Mouse (Mus musculus) brain, adult 2 months (tissue): Measurements from ENCODE around the gene Abtb2.
A peak's percentile ranks its signal among the peaks of the same experiment; 100 is the strongest.

Experiments
- DNase-seq: peaks from one replicate; pipeline ENCODE4 v3.0.0; 2011; ENCODE audit warnings: low read depth, low spot score

The Abtb2 gene

DNA sequence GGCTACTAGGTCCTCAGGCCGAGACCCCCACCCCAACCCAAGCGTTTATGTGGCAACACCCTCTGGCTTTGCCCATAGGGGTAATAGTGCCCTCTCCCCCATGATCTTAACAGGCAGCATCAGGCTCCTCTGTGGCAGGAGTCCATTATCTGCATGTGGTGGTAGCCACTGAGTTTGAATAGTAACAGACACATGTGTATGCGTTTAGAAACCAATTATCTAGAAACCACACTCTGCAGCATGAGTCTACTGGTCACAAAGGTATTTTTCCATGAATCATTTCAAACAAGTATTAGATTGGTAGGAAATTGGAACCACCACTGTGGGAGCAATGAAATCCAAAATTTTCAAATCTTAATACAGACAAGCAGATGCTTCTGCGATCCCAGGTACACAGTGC, 119.5 kb downstream of the Abtb2 start:
- DNase-seq, result no peak

DNA sequence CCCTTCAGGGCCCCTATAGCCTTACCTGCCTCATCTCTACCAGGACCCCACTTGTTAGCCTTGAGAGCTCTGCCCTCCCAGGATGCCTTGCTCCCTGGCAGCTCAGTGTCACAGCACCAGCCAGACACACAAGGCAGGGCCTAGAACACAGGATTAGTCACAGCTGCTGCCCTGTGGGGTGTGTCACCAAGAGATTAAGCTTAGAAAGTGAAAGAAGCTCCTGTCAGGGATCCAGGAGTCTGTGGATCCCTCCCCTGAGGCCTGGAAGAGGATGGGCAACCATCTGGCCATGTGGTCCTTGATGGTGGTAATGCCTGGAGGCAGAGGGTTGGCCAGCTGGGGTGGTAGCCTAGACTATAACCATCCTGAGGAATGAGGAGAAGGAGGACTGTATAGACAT, 121.0 kb downstream of the Abtb2 start:
- no peak for DNase-seq

DNA sequence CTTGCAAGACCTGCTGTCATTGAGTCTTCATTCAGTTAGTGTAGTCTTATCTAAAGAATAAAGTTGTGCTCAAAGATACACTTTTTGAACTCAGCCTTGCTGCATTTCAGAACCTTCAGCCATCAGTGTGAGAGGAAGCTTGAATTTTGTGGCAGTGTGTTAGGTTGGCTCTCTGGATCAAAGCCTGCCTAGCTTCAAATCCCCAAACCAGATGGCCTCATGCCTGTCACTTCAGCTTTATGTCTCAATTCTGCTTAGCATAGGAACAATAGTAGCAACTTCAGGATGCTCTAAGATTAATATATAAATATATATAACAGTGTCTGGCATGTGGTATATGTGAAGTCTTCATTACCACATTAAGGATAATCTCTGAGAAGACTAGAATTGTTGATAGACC, 121.8 kb downstream of the Abtb2 start:
- no peak for DNase-seq

DNA sequence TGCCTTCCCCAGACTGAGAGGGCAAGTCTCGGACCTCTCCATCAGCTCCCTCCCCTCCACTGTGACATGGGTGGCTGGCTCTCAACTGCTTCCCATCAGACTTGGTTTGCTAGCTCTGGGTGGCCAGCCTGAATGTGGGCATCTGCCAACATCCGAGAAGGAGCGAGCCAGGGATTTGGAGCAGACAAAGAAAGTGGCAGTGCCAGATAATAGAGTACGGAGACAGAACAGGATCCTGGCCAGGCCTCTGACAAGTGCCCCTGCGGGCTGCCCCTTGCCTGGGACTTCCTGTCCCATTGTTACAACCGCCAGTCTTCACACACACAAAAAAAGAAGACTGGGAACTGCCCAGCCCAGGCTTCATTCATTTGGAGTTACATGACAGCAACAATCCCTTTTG, 124.3 kb downstream of the Abtb2 start:
- DNase-seq, result peak; percentile 69

DNA sequence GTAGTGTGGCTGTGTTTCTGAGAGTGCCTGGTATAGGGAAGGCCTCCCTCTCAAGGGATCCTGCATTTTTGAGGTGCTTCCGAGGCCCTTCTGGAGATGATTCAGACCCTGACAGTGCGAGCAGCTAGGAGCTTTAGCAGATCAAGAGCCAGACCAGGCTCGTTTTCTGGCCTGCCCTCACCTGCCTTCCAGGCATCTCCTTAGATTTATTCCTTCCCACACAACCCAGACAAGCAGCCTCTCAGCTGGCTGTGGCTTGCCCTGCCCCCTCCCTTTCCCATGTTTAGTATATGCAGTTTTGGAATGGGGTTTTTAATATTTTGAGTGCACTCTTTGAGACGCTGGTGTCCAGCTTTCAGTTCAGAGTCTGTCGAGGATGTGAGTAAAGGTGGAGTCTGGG, 124.7 kb downstream of the Abtb2 start:
- no peak for DNase-seq

DNA sequence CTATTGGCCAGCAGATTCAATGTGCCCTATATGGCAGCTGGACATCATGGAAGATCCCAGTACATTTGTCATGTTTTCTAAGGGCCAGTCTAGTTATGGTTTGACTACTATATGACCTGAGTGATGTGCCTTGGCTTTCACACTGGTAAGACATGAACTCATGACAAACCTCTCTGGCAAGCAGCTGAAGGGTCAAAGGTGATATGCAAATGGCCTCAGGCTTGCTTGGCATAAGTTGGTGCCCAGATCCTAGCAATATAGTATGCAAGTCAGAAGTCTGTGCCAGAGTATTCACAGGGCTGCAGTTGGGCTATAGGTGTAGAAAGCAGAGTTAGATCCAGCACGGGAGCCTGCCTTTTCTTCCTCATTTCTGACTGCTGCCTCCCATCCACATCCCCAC, 125.2 kb downstream of the Abtb2 start:
- DNase-seq, result no peak

DNA sequence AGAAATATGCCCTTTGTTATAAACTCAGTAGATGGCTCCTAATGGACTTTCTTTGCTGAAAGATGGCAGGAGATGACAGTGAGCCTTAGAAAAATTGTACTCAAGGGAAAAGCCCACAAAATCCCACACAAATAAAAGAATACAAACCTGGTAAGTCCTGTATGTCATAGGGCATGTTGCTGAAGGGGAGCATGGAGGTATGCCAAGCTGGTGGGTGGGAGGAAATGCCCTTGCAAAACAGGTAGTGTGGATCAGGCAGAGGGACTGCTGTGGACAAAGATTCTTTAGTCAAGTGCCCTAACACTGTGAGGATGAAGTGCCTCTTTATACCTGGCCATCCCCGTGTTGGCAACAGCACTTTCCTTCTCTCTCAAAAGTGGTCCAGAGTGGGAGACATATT, 126.7 kb downstream of the Abtb2 start:
- no peak for DNase-seq

DNA sequence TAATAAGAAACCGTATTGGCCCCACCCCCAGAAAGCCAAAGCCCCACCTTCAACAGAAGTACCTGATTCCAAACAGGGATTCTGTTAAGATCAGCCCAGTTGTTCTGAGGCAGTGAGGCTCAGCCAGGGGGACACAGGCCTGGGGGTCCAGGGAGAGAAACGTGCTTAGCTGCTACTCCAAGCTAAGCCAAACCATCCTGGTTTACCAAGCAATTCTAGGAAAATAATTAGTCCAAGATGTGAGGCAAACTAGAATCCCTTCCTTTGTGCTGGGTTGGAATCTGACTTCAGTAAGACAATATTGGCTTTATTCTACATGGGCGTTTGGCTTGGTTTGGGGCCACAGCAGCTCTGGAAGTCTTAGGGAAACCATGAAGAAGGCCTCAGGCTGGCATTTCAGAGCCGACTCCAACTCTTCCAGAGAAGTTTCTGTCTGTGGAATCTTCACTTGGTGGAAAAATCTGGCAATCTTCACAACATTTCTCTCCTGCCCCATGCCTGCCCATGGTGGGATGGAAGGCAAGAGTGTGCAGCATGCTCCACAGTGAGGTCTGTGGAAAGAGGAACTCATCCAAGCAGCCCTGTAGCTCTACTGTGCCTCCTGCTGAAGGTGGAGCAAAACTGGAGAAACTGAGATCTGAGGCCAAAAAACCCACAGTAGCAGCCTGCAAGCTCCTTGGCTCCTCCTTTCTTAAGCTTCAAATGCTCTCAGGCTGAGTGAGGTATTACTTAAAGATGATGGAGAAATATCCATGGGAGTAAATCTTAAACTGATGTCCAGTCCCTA, 128.9 kb downstream of the Abtb2 start:
- DNase-seq, result no peak

DNA sequence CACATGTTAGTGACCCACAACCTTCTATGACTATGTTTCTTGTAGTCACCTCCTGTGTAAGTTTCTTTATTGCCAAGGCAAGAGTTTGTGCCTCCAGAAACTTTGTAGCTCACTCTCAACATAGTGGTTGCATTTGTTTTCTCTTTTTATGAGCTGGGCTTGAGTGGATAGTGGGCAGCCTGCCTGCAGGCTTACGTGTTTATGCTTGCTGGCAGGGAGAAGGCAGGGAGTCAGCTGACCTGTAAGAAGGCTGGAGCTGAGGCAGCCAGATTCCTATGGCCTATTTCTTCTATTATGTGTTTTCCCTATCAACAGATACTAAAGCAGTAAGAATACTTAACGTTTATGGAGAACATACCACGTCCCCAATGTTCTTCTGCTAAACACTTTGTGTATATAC, 130.1 kb downstream of the Abtb2 start:
- DNase-seq, result peak; percentile 46

DNA sequence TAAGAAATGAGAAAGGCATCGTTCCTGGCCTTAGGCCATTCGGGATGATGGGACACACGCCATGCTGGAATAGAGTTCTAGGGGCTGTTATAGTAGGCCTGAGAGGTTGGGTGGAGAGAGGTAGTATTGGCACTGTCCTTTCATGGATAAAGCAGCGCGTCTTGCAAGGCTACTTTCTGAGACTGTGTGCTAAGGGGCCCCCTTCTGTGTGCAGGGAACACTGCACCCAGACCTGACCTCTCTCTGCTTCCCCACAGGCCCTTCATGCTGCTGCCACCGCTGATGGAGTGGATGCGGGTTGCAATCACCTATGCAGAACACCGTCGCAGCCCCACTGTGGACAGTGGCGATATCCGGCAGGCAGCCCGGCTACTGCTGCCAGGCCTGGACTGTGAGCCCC, 134.4 kb downstream of the Abtb2 start:
- DNase-seq, result peak; percentile 21

DNA sequence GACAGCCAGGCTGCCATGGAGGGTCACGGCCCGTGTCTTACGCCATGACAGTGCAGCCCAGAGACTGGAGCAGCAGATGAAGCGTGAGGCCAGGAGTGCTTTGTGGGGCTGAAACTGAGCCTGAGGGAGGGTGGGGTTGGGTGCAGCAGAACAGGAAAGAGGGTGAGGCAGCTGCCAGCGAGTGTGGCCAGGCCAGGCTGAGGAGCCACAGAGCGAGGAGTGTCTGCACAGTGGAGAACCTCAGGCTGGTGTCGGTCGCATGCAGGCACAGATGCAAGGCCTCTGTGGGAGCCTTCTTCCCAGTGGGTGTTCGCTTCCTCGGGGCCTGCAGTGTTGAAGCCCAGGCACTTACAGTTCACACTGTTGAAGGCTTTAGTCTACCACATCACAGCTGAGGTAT, 137.2 kb downstream of the Abtb2 start:
- no peak for DNase-seq

DNA sequence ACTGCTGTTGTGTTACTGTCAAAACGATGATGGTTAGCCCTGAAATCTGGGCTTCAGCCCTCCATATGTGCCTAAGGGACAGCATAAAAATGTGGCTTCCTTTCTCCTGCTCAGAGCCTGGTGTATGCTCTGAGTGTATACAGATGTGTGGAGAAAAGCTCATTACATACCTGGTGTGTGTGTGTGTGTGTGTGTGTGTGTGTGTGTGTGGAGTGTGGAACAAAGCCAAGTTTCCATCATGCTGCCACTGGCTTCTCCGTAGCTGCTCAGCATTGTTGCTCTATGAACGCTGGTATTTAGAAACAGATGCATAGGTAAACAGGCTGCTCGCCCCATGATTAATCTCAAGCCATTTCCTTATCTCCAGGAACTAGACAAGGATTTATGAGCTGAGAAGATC, 137.8 kb downstream of the Abtb2 start:
- DNase-seq, result no peak

DNA sequence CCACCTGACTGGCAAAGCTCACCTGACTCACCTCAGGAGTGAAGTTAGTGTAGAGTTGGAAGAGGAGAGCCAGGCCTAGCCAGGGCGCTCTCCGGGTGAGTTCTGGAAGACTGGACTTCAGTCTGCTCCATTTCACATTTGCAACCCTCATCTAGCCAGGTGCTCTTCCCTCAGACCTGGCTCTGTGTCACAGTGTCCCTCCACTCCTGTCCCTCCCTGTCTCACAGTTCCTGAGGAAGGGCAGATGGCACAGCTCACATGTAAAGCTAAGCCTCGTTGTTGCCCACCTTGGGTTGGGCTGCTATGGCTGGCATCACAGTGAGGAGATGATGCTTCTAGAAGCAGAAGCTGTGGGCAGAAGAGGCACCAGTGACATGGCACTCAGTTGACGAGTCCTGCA, 139.7 kb downstream of the Abtb2 start:
- DNase-seq, result no peak

DNA sequence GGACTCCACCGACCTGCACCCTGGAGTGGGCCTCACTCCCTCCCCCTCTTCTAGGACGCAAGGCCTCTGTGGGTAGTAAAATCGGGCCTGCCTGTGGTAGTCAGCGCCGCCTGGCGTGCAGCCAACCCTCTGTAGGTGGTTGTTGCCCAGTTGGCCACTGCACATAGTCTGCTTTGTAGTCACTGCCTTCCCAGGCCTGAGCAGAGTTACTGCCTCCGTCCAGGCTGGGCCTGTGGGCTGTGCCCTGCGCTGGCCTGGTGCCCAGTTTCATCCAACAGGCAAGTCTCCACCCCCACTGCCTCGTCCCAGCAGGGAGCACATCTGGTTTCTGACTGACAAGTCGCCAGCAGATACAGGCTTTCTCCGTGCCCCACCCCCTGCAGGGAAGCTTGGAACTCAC, 140.1 kb downstream of the Abtb2 start:
- peak; percentile 89 for DNase-seq

DNA sequence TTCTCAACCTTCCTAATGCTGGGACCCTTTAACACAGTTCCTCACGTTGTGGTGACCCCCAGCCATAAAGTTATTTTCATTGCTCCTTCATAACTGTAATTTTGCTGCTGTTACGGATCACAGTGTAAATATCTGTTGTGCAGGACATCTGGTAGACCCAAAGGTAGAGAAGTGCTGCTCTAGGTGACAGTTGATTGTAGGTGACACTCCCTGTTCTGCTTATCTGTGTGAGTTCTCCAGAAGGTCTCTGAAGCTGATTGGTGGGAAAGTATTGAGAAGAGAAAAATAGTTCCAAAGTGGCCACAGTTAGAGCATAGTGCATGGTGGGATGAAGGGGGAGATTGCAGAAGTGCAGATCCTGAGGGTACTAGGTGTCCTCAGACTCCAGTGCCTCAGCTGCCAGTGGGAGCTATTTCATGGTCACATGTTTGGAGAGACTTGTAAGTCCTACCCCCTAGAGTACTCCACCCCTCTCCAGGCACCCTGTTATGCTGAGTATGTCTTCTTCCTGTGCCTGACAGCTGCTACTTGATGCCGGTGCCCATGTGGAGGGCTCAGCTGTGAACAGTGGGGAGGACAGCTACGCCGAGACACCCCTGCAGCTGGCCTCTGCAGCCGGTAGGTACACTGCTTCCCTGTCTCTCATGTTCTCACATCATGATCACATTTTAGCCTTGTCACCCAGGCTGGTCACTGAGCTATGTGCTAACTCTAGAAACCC, 141.1 kb downstream of the Abtb2 start:
- DNase-seq, result no peak

DNA sequence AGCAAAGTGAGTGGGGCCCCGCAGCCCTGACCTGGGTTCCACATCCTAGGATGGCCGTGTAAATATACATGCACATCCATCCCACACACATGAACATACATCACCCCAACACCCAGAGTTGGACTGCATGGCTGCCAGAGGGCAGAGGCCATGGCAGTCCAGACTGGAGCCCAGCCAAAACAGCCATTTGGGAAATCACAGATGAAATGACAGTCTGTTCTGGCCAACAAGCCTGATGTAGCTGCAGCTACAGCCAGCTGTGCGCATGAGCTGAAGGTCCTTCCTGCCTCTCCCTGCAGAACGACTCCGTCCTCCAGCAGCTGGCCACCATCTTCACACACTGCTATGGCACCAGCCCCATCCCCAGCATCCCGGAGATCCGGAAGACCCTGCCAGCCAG, 144.7 kb downstream of the Abtb2 start:
- peak; percentile 29 for DNase-seq

DNA sequence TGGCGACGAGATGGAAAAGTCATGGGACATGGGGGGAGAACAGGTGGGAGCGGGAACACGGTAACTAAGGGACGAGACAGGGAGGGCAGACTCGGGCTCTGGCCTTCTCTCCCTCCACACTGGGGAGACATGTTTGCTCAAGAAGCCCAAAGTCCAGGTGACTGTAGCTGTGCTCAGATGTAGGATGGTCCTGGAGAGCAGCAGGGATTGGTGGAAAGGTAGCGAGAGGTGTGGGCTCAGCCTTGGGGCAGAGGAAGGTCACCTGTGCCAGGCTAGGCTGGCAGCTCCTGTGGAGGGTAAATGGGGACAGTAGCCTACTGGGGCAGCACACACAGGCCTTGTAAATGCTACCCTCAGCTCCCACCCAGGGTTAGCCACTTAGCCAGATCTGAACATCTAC, 147.7 kb downstream of the Abtb2 start:
- DNase-seq, result no peak

DNA sequence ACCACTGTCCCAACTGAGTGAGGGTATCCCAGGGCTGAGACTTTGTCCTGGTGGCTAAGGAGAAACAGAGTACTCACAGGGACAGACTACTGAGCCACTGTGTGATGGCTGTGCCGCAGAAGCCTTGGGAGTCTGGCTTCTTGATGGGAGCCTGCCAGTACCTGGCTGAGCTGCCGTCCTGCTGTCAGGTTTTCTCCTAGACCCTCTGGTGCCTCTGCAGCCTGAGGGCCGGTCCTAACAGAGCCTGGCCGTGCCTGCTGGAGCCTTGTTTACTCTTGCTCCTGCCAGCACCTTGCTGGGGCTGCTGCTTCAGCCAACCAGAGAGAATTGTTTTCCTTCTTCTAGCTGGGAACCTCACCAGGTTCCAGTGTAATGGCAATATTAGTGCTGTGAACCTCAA, 148.3 kb downstream of the Abtb2 start:
- DNase-seq, result no peak

DNA sequence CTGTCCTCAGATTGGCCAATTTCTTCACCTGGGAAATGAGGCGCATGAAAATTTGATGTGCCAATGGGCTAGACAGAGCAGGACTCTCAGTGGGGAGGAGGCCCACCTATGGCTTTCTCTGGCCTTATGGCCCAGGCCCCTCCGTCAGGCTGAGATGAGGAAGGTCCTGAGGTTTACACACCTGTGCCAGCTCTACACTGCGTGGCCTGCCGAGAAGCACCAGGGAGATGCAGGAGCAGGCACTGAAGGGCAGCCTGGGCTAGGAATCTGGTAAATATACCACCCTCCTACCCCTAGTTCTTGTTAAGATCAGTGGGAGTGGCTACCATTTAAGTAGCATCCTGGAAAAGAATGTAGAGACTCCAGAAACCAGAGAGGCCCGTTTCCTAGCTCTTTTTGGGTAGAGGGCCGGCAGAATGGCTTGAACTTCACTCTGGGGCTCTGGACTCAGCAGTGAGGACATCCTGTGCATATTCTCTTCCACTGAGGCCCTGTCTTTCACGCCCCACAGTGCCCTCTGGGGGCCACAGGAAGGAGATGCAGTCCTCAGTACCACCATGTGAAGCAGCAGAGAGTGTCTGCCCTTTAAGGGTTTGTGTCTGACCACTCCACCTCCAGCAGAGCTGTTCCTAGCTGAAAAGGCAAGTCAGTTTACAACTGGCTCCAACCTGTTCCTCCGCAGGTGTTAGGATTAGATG, 152.6 kb downstream of the Abtb2 start:
- DNase-seq, result peak; percentile 82

DNA sequence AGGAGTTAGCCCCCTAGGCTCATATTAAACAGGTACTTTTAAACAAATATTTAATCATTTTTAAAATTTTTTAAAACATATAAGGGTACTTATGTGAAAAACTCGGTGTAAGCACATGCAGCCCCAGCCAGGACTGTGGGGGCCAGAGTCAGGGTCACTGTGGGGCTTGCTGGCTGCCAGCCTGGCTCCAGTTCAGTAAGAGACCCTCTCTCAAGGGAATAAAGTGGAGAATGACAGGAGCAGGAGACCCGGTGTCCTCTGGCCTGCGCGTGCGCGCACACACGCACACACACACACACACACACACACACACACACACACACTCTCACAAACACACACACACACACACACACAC, 153.2 kb downstream of the Abtb2 start:
- DNase-seq, result no peak

DNA sequence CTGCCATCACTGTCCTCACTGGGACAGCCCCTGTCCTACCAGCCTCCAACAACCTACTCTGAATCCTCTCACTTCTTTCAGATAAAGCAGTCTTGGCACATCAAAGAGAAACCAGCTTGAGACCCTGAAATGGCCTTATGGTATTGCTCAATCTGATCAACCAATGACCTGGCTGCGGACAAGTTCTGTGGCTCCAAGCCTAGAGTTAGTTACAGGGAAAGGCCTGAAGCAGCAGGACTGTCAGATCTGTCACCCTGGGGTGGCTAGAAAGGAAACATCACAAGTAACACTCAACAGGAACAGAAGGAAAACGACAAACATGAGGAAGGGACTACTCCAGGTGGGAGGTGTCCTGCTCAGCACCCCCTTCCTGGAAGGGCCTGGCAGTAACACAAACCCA, 158.4 kb downstream of the Abtb2 start:
- no peak for DNase-seq

DNA sequence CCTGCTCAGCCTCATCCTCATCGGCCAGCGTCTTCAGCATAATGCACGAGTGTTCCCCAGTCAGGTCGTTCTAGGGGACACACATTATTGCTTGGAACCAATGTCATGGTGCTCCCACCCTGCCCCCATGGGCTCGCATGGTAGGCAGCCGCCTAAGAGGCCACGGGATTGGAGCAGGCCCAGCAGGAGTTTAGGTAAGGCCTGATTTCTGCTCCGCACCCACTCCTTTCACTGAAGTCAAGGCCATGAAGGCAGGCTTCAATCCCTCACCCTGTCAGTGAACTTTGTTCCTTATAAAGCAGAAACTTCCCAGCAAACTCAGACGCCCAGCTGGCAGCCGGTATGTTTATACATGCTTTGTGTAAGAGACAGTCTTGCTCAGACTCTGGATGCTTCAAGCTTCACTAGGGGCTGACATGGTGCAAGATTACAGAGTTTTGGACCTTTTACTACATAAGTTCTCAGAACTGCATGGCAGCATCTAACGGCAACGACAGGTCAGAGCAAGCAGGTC, 162.0 kb downstream of the Abtb2 start:
- no peak for DNase-seq

DNA sequence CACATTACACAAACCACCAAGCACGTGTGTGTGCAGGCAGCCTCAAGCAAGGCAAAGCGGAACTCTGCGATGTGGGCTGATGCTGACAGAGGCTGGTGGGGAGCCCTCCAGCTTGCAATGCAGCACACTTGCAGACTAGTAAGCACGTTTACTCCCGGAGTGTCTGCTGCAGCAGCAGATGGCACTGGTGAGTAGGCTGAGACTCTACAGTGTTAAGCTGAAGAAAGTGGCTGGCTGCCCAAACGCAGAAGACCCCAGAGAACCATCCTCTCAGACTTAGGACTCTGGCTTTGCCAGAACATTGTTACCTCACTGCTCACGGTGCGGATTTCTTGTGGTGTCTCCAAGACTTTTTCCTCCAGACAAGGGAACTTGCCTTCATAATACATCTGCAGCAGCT, 164.9 kb downstream of the Abtb2 start:
- peak; percentile 86 for DNase-seq
